ENCODE assay signal across 8 mouse cellular contexts in the genomic region with DNA sequence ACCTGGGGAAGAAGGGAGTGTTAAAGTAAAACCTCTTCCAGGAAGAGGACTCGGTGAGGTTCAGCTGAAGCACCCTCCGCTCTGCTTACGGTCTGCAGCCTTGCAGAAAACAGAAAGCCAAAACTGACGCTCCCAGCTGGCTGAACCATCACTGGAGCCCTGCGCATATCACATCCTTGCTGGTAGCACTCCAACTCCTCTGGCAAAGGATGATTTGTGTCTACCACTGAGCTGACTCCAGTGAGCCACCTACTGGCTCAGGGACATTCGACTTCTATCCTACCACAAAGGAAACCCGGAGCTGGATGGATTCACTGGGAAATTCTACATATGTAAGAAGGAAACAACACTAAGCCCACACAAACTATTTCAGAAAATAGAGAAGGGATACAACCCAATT. TPM values are rescaled to one million over a fixed set of nuclear protein-coding genes. Genes with fewer than 3 reads are reported as not detected.
DNase-seq lines count a peak whose midpoint lies in the region; ATAC-seq and TF ChIP-seq lines count a peak whose summit lies in the region.
"Had no signal": no experiment of that assay in that cellular context is flagged by ENCODE, and none has a peak within 500 bp of the region (broad histone marks: within the 10 kb centered on the region; RNA-seq: fewer than 3 reads in every experiment).

No protein-coding gene starts in this region.

- DNase-seq in retina, embryonic 14.5 days (ENCODE audit: low spot score), result peak; percentile 34
- DNase-seq in retina, postnatal 1 day, result no peak
- peak; percentile 42 for DNase-seq in cerebellum, adult 11-12 months
- peak; percentile 40 for DNase-seq in gastrocnemius, postnatal 10 days
- peak; percentile 30 to 42 for DNase-seq in left cerebral cortex, adult 2 months (ENCODE audit: extremely low spot score in 1 of 2, low spot score in 2 of 2)
- no peak for DNase-seq in testis, postnatal 10 days (ENCODE audit: low spot score)

- H3K27me3 ChIP-seq in midbrain, embryonic 13.5 days, result no peaks in the 10 kb centered on the region
- H3K27me3 ChIP-seq: midbrain, embryonic 12.5 days had no signal

- ATAC-seq in midbrain, embryonic 13.5 days, result no peak

- no peak overlapping the region for H3K4me3 ChIP-seq in left cerebral cortex, adult 2 months
- H3K4me3 ChIP-seq in midbrain, embryonic 13.5 days (replicated peaks), result no peak overlapping the region
- H3K4me3 ChIP-seq: midbrain, embryonic 12.5 days had no signal

- no peak overlapping the region for H3K4me2 ChIP-seq in midbrain, embryonic 13.5 days (replicated peaks)
- H3K4me2 ChIP-seq: midbrain, embryonic 12.5 days had no signal

- intact Hi-C loops in left cerebral cortex, adult 2 months (cut with DNase I), result loop anchor here (2.0 kb wide), 1 partner anchor 68 kb away; no protein-coding TSS in a partner anchor

- H3K36me3 ChIP-seq in midbrain, embryonic 13.5 days, result peaks cover 67% of the 10 kb centered on the region

- no peaks in the 10 kb centered on the region for H3K9me3 ChIP-seq in midbrain, embryonic 13.5 days
- H3K9me3 ChIP-seq: midbrain, embryonic 12.5 days had no signal

- no peak overlapping the region for H3K27ac ChIP-seq in left cerebral cortex, adult 2 months
- no peak overlapping the region for H3K27ac ChIP-seq in midbrain, embryonic 13.5 days
- H3K27ac ChIP-seq: midbrain, embryonic 12.5 days had no signal

- TF ChIP-seq CTCF in left cerebral cortex, adult 2 months (IDR thresholded peaks at IDR 0.05), result peak; percentile 54

- WGBS in midbrain, embryonic 13.5 days, result 81% methylated on average over 7 of the region's 7 CpGs

- no peaks in the 10 kb centered on the region for H3K4me1 ChIP-seq in midbrain, embryonic 13.5 days (replicated peaks)
- H3K4me1 ChIP-seq: midbrain, embryonic 12.5 days had no signal

- H3K9ac ChIP-seq in midbrain, embryonic 13.5 days (replicated peaks), result no peak overlapping the region
- H3K9ac ChIP-seq: midbrain, embryonic 12.5 days had no signal

RNA-seq across cellular contexts. Expression of a gene that starts 18.8 kb away (rescaled TPM):
- total RNA-seq in gastrocnemius, postnatal 10 days (2021), result 10 to 100 TPM; 24.6 to 29.8 TPM
- total RNA-seq in left cerebral cortex, adult 2 months (2021), result 10 to 100 TPM; 43.1 to 49.3 TPM
- polyA plus RNA-seq in midbrain, embryonic 13.5 days (2015; fragmentation: Nextera tagmentation; extraction: Ambion mirVana), result 24.3 and 24.7 TPM in 2 replicates

Comparison
In these comparisons a context has a peak if more than half of its experiments do, and no peak if none do; other contexts are left out.
1. DNase-seq: peak in retina, embryonic 14.5 days (single experiment), cerebellum, adult 11-12 months (single experiment), gastrocnemius, postnatal 10 days (single experiment) and left cerebral cortex, adult 2 months (2 of 2); none in retina, postnatal 1 day (single experiment) and testis, postnatal 10 days (single experiment).